Mouse (Mus musculus) G1E (cell line): ENCODE results near the gene Tas2r135.

Experiments
- CTCF ChIP-seq: IDR thresholded peaks from 2 replicates; pipeline ENCODE4 v1.5.1; 2012; ENCODE audit warnings: low read depth, low read length, inconsistent platforms, mixed read lengths
- GATA1 ChIP-seq: IDR thresholded peaks from 2 replicates; pipeline ENCODE4 v1.6.1; 2012; ENCODE audit warnings: borderline replicate concordance, low read length, inconsistent platforms, mixed read lengths
- GATA2 ChIP-seq: IDR thresholded peaks from 2 replicates; pipeline ENCODE4 v1.6.1; 2012; ENCODE audit warnings: low read depth, low read length, inconsistent platforms, borderline replicate concordance

- no peak for TF ChIP-seq GATA1
- TF ChIP-seq CTCF: no peak
- TF ChIP-seq GATA2: no peak
Measured at GRCm38 (mm10) chr6:42441395-42441794, 36.2 kb downstream of the Tas2r135 start.
